Mouse (Mus musculus) CD4-positive, CD25-positive, alpha-beta regulatory T cell, adult 4 months (primary cell): ENCODE data around the gene Chrnb2. TPM values are rescaled to one million over a fixed set of nuclear protein-coding genes. Genes with fewer than 3 reads are reported as not detected.

Source experiments
- ATAC-seq: one replicate; pipeline ENCODE4 v1.8.0; 2017
- polyA plus RNA-seq, 2 experiments: library from polyadenylated mRNA; unstranded; fragments of 100-300 nt; shearing (Covaris generic); gene quantifications; one replicate each; pipeline ENCODE4 v1.2.1; 2017

Gene Chrnb2
- polyA plus RNA-seq, 2 experiments from 2014 or later: 1.5 to 2.7 TPM

DNA sequence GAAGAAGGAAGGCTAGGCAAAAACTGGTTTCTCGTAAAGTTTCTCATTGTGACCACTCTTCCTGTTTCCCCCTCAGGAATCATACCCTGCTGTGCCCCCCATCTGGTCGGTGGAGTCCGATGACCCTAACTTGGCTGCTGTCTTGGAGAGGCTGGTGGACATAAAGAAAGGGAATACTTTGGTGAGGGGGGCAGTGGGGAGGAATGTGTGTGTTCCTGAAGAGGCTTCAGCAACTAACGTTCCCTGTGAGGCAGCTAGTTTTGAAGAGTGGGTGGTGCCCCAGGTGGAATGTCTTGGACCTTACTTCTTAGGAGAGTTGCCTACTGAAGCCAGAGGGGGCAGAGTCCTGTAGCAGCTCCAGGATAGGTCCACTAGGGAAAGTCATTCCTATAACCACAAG lies 11.6 kb upstream of the Chrnb2 start:
- ATAC-seq: no peak

DNA sequence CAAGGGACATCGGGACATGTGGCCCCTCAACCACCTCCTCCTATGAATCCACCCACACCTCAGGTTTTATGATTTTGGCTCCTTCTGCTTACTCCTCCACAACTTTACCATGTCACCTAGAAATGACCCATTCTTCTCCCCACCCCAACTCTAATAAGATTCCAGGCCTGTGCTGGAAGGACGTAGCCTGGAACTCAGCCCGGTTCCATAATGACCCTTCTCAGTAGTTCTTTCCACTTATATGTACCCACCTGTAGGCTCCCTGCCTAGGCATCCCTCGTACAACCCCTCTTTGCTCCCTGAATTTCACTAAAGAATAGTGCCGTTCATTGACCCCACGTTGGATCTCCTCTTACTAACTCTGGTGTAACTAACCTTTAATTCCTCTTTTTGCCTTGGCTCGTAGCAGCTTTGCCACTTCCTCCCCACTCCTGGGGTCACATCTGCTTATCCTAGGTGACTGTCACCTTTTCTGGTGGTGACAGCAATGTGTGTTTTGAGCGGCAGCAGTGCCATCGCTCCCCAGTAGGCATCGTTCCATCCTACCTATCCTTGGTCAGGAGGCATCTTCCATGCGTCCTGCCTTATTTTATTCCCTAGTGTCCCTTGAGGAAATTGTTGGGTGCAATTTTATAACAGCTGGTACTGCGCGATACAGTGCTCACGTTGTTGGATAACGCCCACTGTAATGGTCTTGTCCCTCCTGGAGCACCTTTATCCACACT lies 10.0 kb upstream of the Chrnb2 start:
- ATAC-seq: no peak

DNA sequence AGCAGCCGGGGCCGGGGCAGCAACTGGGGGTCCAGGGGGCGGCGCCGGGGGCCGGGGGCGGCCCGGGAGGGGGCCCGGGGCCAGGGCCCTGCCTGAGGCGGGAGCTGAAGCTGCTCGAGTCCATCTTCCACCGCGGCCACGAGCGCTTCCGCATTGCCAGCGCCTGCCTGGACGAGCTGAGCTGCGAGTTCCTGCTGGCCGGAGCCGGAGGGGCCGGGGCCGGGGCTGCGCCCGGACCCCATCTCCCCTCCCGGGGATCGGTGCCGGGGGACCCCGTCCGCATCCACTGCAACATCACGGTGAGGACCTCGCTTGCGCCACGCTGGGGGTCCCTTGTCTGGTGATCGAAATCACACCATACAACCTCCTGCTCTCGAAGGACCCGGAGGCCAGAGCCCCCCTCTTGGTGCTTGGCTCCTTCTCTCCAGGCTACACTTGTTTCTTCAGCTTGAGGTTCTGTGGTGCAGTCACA lies 9.3 kb upstream of the Chrnb2 start:
- no peak for ATAC-seq

DNA sequence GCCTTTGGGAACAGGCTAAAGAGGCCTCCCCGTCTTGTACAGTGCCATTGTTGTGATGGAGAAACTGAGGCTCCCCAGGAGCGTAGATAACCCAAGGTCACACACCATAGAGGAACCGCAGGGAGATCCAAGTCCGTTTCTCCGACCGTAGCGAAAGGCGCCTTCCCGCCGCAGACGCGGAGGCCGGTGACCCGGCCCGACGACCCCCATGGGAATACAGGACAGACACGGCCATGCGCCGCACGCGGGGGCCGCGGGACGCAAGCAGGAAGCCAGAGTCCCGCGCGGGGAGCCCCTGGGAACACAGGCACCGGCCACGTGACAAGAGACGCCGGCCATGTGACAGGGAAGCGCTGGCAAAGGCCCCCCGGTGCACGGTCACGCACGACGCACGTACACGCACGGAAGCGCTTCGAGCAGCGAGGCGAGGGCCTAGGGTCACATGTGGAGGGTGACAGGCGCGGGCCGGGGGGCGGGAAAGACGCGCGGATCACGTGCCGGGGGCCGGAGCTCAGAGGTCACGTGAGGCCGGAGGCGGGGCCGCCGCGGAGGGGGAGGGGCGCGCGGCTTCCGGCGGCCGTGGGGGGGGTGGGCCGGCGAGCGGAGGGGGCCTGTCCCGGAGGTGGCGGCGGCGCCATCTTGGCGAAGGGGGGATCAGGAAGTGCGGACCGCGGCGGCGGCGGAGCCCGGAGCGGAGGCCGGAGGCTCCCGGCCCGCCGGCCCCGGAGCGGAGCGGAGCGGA lies 8.7 kb upstream of the Chrnb2 start, which contains the start of gene Ube2q1:
Gene Ube2q1 (plus strand): TSS at position 649 of the 742 bp plus-strand sequence.
- peak; percentile 93 for ATAC-seq

DNA sequence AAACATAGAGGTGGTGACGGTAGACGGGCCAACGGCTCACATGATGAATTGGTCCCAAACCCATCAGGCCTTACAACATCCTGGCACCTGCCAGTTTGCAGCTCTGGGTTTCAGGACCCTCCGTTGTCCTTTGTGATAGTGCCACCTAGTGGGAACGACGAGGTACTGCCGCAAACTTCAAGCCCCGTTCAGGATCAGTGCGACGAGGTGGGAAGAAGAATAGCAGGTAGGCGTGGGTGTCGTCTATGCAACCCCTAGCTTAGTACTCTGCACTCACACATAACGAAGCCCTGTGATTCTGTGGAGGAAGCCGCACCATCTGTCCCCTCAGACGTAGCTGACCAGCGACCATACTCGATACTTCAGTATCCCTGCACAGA lies 8.1 kb upstream of the Chrnb2 start:
- peak; percentile 66 for ATAC-seq

DNA sequence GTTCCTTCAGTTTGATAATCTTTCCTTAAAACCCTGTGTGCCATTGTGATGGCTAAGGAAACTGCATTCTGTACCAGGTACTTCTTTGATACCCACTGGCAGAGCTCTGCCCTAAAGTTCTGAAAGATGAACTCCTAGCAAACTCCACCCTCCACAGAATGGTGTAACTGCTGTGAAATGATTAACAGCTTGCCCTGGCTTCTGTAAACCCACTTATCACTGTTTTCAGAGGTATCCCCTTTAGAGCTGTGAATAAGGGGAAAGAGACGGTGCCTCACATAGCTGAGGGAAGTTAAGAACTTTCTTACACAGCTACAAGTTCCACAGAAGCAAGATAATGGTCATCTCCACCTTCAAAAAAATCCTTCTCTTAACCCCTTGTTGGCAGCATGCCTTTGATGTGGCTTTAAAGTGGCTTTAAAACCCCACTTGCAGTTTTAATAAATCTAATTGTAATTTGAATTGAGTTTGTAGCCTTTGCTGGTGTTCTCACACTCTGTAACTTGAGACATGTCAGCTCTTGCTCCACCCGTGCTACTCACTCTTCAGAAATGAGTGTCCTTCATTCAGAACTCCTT lies 6.1 kb upstream of the Chrnb2 start:
- ATAC-seq: no peak

DNA sequence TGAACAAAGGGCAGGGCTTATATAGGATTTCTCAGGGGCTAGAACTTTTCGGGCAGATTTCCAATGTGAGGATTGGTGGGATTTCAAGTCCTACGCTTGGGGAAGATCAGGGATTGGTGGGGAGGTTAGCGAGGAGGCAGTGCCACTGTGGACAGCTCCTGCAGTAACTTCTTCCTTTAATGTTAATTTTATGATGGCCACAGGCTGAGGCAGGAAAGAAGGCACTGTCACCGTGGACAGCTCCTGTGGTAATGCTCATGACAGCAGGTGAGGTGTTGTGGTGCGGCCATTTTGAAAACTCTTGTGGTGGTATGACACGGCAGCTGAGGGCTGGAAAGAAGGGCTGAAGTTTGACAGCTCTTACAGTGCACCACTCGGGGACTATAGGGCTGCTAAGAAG lies 5.2 kb upstream of the Chrnb2 start:
- no peak for ATAC-seq

DNA sequence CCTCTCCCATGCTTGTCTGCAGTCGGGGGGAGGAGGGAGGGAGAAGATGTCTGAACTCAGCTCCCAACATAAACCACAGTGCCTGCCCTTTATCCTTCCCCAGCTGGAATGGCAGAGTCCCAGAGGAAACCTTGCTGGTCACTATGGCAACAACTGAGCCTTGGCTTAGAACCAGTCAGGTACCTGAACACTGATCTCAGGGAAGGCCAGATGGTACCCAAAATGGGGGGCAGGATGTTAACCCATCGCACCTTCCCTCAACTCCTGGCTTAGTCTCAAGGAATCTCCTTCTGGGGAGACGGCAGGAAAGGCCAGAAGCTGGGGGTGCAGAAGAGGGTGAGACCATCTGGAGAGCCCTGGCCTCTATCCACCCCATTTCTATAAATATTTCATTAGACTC lies 4.6 kb downstream of the Chrnb2 start:
- no peak for ATAC-seq

DNA sequence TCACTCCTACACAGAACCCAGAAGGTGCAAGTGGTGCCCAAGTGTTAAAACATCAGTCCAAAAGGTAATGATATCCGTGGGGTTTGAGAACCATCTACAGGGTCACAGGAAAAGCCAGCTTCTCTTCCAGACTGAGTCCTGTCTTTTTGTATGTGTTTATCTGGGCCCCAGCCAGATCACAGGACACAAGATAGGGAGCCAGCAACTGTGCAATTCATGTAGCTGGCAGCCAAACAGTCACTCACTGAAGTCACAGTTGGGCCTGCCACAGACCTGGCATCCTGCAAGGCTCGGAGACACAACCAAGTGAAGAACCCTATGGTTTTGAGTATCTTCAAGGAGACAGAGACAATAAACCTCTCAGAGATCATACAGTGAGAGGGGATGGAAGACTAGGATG lies 6.6 kb downstream of the Chrnb2 start:
- ATAC-seq: no peak

DNA sequence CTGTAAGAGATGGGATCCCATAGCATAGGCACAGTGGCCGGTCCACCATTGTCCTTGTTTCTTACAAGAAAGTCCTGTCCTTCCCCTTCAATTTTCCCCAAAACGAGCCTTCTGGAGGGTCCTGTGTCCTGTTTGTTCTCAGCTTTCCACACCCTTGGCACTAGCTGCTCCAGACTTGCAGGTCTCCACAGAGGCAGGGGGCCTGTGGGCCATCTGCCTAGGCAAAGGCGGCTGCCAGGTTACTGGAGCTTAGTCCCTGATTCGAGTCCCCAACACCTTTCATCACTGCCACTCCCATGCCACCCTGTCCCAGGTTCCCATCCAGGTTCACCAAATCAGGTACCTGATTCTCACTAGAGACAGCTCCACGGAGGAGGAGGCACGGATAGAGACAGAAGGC lies 9.1 kb downstream of the Chrnb2 start:
- no peak for ATAC-seq

DNA sequence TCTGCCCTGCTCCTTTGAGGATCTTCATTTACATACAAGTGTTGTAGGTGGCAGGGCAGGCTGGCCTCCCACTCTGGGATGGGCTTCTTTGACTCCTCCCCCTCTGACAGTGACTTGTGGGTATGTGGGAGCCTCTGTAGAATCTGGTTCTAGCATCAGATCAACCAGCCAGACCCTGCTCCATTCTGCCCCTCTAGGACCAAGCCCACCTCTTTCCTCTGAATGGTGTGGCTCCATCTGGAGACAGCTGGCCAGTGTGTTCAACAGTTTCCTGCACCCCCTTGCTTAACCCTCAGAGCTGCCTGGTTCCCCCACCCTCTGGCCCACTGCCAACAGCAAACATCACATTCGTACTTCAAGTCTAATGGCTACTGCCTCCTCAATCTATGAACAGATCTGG lies 12.1 kb downstream of the Chrnb2 start:
- no peak for ATAC-seq

DNA sequence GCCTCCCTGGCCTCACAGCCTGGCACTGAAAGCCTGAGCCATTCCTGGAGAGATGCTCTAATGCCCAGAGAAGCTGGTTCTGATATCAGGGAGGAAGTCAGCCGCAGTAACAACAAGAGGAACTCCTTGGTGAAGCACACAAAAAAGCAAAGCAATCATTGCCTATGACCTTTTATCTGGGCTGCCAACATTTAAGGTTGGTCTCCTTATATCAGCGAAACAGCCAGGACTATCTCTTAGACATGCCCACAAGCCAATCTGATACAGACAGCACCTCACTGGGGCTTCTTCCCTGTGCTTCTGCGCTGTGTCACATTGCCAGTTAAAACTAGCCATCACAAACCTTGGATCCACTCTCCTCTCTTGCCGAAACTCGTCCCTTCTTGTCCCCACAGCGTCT lies 25.9 kb downstream of the Chrnb2 start:
- no peak for ATAC-seq

DNA sequence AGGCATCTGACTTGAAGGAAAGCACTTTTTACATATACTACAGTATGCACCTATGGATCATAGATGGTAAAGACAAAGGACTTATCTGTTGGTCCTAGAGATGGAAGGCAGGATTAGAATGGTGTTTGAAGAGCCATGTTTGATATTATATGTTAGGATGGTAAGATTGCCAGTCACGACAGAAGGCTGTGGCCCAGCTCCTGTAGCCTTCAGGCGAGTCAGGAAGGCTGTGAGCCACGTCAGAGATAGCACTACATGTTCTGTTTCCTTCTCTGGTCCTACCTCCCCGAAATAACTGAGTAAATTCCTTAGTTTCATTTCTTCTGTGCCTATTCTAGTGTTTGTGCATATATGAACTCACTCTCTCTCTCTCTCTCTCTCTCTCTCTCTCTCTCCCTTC lies 32.3 kb downstream of the Chrnb2 start:
- no peak for ATAC-seq

DNA sequence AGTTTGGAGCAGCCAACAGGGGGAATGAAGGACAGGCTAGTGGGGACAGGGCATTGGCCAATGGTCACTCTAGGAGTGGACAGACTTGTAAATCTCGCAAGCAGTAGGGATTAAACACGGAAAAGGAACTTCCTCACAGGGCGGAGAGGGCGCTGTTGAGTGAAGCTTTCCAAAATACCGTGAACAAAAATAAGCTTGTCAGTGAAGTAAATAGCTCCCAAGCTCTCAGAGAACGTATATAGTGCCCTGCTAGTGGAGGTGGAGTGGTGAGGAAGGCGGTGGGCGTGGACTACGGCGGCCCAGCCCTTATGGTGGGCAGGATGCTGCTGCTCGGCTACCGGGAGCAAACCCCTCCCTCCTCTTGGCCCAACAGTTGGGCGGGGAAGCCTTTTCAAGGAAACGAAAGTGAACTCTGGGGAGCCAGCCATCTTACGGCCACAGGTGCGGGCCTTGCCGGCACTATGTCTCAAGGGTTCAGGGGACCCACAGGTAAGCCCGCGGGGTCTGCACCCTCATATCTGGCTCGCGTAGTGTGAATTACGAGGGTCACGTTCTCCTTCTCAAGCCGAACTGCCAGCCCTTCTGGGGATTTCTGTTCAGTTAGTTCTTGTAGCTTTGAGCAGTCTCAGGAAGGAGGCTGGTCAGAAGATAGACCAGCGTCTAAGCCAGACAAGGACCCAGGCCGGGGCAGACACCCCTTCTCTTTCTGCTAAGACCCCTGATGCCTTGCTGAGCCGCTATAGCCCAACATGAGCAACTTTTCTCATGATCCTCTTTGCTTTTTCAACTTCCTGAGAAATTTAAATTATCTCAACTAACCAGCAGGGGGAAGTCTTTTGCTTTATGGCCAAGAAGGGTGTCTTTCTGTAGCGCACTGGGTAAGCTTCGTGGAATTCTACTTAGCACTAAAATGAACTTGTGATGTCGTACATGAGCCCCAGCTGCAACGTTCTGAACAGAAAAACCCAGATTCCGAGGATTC lies 33.8 kb downstream of the Chrnb2 start:
- peak; percentile 97 for ATAC-seq

DNA sequence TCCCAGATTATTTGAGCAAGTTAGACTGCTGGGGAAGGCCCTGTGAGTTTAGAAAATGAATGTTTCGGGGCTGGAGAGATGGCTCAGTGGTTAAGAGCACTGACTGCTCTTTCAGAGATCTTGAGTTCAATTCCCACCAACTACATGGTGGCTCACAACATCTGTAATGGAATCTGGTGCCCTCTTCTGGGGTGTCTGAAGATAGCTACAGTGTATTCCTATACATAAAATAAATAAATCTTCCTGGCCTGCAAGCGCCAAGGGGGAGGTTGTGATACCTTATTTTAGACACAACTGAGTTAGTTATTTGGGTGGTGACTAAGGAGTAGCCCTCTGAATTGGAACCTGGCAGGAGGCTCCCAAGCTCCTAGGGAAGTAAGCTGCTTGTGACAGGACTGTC lies 35.6 kb downstream of the Chrnb2 start:
- no peak for ATAC-seq

DNA sequence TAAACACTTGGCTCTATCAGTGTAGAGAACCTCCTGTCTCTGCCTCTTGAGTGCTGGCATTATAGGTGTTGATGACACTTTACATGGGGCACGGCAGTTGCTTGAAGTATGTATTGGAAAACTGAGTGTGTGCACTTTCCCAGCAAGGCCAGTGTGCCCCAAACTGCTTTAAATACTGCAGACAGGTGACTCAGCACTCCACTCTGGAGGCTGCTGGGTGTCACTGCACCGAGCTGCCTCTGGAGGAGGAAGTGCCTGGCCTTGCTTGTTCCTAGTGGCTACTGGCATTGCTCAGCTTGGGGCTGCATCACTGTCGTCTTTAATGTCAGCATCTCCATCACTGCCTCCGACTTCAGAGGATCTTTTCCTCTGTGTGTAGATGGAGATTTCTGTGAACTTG lies 37.4 kb downstream of the Chrnb2 start:
- peak; percentile 56 for ATAC-seq

DNA sequence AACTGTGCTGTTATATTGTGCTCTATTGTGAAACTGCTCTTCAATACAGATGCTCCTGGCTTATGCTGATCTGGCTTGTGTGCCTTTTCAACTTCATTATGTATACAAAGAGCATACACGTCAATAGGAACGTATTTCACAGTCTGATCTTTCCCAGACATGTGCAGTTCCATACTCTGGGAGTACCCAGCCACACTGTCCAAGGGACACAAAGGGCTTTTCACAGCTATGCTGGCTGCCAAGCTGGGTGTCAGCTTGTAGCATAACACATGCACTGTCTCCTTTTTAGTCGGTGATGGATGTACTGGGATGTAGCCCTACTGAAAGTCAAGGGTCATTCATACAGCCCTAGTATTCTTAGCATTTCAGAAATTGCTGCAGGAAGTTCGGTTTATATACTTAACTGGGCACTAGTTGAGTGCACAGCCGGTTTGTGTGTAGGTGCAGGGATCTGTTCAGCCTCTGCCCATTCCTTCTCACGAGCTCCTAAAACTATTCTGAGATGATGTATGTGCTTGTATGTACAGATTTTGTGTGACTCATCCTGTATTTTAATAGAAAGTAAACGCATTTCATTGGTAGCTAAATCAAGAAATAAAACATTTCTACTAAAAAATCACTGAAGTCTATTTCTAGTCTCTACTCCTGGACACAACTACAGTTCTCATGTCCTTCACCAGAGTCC lies 40.9 kb downstream of the Chrnb2 start:
- ATAC-seq: no peak

DNA sequence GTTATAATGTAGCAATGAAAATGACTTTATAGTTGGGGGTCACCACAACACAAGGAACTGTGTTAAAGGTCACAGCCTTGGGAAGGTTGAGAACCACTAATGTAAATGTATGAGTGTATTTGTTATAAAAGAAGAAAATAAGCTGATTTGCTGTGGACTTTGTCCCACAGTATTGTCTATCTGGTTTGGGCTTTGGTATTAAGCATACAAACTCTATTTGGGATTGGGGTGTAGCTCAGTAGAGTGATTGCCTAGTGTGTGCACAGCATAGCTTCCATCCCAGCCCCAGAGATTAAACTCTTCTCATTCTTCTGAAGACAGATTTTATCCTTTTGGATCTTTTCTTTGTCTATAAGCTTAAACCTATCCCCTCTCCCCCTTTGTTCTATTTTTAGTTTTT lies 42.4 kb downstream of the Chrnb2 start:
- no peak for ATAC-seq

DNA sequence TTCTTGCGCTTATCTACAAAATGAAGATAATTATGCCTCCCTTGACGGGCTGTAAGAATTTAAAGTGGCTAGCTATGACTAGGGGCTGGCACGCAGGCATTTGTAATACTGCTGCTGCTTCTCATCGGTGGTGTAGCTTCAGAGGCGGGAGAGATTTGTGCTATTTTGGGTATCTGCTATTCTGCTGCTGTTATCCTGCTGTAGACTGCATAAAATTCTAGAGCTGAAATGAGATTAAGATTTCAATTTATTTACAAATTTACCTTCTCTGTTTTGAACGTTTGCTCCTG lies 48.5 kb downstream of the Chrnb2 start:
- no peak for ATAC-seq

DNA sequence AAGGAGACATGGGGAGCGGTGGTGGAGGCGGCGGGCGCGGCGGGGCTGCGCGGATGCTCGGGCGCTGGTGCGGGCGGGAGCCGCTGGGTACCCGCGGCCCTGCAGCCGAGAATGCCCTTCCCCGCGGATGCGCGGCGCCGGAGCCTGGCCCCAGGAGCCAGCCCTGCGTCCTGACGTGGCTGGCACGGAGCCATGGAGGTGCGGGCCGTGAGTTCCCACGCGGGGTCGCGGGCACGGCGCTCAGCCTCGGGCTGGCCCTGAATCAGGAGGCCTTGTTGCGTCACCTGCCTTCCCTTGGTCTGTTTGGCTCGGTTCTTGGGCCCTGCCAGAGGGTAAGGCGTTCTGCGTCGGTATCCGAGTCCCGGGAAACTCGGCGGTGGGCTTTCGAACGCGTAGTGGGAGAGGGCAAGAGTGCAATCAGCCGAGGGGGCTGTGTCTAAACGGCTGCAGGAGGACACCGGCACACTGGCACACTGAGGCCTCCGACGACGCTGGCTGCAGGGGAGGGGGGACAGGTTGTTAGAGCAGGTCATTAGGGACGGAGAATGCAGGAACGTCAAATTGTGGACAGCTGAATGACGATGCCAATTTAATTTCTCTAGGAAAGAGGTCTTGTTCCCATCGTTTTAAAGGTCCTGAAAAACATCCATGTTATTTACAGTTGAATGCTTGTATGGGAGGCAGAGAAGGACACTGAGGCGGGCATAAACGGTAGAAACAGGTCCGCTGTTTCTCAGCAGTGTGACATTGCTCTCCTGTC lies 49.0 kb downstream of the Chrnb2 start:
- peak; percentile 19 for ATAC-seq
